Mouse (Mus musculus) adrenal gland, adult 2 months (tissue): ENCODE measurements at regions not wholly inside any gene's neighbourhood (a gene's known extent, or its start where the extent isn't known, plus 50 kb on each side); places are given as distances from the start of the nearest gene placed in this dataset.
A peak's percentile ranks its signal among the peaks of the same experiment; 100 is the strongest.
"Not testable (repeated sequence)": the region's sequence is repeated elsewhere in the genome, so short reads cannot be mapped to it uniquely, and the experiment has no call there.

ENCODE experiments used
- DNase-seq: peaks from one replicate; pipeline ENCODE4 v3.0.0; 2021

DNA sequence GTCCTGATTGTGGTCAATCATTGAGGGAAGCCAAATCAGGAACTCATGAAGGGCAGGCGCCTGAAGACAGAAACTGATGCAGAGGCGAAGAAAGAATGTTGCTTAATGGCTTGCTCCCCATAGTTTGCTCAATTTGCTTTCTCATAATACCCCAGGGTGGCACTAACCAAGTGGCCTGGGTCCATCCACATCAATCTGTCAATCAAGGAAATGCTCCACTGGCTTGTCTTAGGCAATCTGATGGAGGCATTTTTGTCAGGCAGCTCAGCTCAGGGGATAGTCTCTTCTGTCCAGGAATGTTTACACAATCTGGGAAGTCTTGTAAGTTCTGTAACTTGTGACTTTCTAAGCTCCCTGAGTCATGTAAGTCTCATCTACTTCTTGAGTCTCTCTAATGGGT, 50.0 kb upstream of the Klhl24 start:
- DNase-seq, result no peak

- not testable (repeated sequence) for DNase-seq
Observed at GRCm38 (mm10) chr16:20035166-20035565, 52.3 kb upstream of the Klhl6 start.

DNA sequence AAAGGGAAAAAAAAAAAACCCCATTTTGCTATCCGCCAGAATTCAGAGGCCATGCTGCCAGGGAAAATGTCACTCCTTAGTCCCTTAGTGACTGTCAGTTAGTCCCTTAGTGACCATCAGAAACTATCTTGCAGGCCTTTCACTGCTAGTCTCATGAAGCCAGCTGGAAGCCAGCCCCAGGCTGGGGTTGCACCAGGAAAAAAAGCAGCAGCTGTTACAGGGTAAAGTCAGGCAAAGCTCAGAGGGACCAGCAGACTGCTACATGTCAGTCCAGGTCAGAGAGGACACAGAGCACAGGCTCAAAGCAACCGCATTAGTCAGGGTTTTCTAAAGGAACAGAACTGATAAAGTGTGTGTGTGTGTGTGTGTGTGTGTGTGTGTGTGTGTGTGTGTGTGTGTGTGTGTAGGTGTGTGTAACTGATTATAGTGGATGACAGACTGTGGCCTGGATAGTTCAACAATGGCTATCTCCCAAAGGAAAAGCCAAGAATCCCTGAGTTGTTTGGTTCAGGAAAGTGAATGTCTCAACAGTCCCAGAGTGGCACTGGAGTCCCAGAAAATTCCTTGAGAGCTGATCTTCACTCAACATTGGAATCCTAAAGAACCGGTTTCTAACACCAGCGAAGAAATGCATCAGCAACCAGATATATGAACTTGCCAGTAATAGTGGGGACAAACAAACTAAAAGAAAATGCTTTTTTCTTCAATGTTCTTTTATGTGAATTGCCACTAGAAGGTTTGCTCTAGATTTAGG, 49.7 kb upstream of the Klhl6 start:
- DNase-seq, result peak; percentile 51
